In genomic region chr3:17787443-17788333, GRCm38 (mm10) we compare ENCODE assay signal across 9 mouse cellular contexts.
A peak's percentile ranks its signal among the peaks of the same experiment; 100 is the strongest.
DNase-seq lines count a peak whose midpoint lies in the region; ATAC-seq and TF ChIP-seq lines count a peak whose summit lies in the region.
"Had no signal": no experiment of that assay in that cellular context is flagged by ENCODE, and none has a peak within 500 bp of the region (broad histone marks: within the 10 kb centered on the region; RNA-seq: fewer than 3 reads in every experiment).

No protein-coding gene starts in this region.

- H3K27ac ChIP-seq in gastrocnemius, adult 2 months = no peak overlapping the region
- peak overlapping the region; percentile 97 for H3K27ac ChIP-seq in forebrain, embryonic 16.5 days (ENCODE audit: low read length)
- peak overlapping the region; percentile 100 for H3K27ac ChIP-seq in midbrain, embryonic 10.5 days (replicated peaks)

- no peaks in the 10 kb centered on the region for H3K9me3 ChIP-seq in forebrain, embryonic 16.5 days (ENCODE audit: control insufficient read depth, low read length)
- H3K9me3 ChIP-seq in midbrain, embryonic 10.5 days (replicated peaks) = no peaks in the 10 kb centered on the region

- H3K4me1 ChIP-seq in forebrain, embryonic 16.5 days (replicated peaks; ENCODE audit: control insufficient read depth, insufficient read depth, low read length) = peaks cover 34% of the 10 kb centered on the region
- H3K4me1 ChIP-seq in midbrain, embryonic 10.5 days = peaks cover 35% of the 10 kb centered on the region

- peak overlapping the region; percentile 91 for H3K9ac ChIP-seq in forebrain, embryonic 16.5 days (replicated peaks; ENCODE audit: low read depth, low read length)

- peak overlapping the region; percentile 62; the same call in 1 of the 2 replicates for H3K4me3 ChIP-seq in gastrocnemius, adult 2 months
- peak overlapping the region; percentile 55 for H3K4me3 ChIP-seq in forebrain, embryonic 16.5 days (replicated peaks; ENCODE audit: low read length)
- peak overlapping the region; percentile 91 for H3K4me3 ChIP-seq in midbrain, embryonic 10.5 days

- no peaks in the 10 kb centered on the region for H3K27me3 ChIP-seq in forebrain, embryonic 16.5 days (replicated peaks; ENCODE audit: control insufficient read depth, insufficient read depth, low read length)
- H3K27me3 ChIP-seq in midbrain, embryonic 10.5 days (ENCODE audit: low read depth, poor library complexity, severe bottlenecking) = peaks cover 12% of the 10 kb centered on the region

- DNase-seq in gastrocnemius, adult 2 months = no peak
- DNase-seq in gastrocnemius, postnatal 36 days = no peak
- peak; percentile 25 for DNase-seq in ZHBTc4 (ENCODE audit: low read depth, low spot score)
- DNase-seq in midbrain, embryonic 10.5 days (ENCODE audit: low spot score) = peak; percentile 60
- no peak for DNase-seq in testis, postnatal 14 days (ENCODE audit: low spot score)
- DNase-seq in left cerebral cortex, postnatal 10 days (ENCODE audit: extremely low spot score in 1 of 2, low spot score in 2 of 2) = no peak
- DNase-seq in adrenal gland, postnatal 10 days = no peak
- DNase-seq: layer of hippocampus, adult 9-11 months had no signal

- no peak for ATAC-seq in forebrain, embryonic 16.5 days

- 23% methylated on average over 18 of the region's 18 CpGs for WGBS in forebrain, embryonic 16.5 days
- WGBS in midbrain, embryonic 10.5 days = 2% methylated on average over 18 of the region's 18 CpGs

- intact Hi-C loops in gastrocnemius, adult 2 months (cut with DNase I) = no loop called here
- intact Hi-C loops in gastrocnemius, postnatal 36 days (cut with DNase I) = no loop called here
- intact Hi-C loops in left cerebral cortex, postnatal 10 days (cut with DNase I) = loop anchor here (2.0 to 5.0 kb wide), 3 partner anchors 165 to 969 kb away; no protein-coding TSS in a partner anchor

- TF ChIP-seq CTCF in gastrocnemius, adult 2 months (IDR thresholded peaks at IDR 0.05) = no peak

- H3K4me2 ChIP-seq in forebrain, embryonic 16.5 days (ENCODE audit: low read length) = peak overlapping the region; percentile 99

- no peaks in the 10 kb centered on the region for H3K36me3 ChIP-seq in forebrain, embryonic 16.5 days (ENCODE audit: control insufficient read depth, insufficient read depth)
- H3K36me3 ChIP-seq in midbrain, embryonic 10.5 days = no peaks in the 10 kb centered on the region

Comparison
In these comparisons a context has a peak if more than half of its experiments do, and no peak if none do; other contexts are left out.
1. DNase-seq: peak in ZHBTc4 (single experiment) and midbrain, embryonic 10.5 days (single experiment); none in gastrocnemius, adult 2 months (single experiment), gastrocnemius, postnatal 36 days (0 of 2), testis, postnatal 14 days (single experiment), left cerebral cortex, postnatal 10 days (0 of 2) and adrenal gland, postnatal 10 days (single experiment).
2. Peak in every context shown above with its lines, with median percentiles within 50 percentile points of each other: H3K4me3 ChIP-seq.